Mouse (Mus musculus) layer of hippocampus, postnatal 14 days (tissue): ENCODE results near the gene Drosha. TPM values are rescaled to one million over a fixed set of nuclear protein-coding genes. Genes with fewer than 3 reads are reported as not detected.
"Not testable (repeated sequence)": the region's sequence is repeated elsewhere in the genome, so short reads cannot be mapped to it uniquely, and the experiment has no call there.

ENCODE experiments used
- DNase-seq, 2 experiments: peaks; one replicate each; pipeline ENCODE4 v3.0.0; 2021 to 2022; ENCODE audit warnings: low spot score in 2 of 2, mixed read lengths in 1 of 2
- microRNA-seq, 2 experiments: library from miRNA; unstranded; fragments of <30 nt; microRNA quantifications; one replicate each; pipeline ENCODE4 v1.2.0; 2021
- total RNA-seq, 2 experiments: library from RNA; stranded (reverse); gene quantifications; 2 replicates each; pipeline ENCODE4 v1.2.3; 2021

Gene Drosha
- total RNA-seq, 2 experiments from 2014 or later, result 82.3 to 87.7 TPM

- no peak for DNase-seq
Observed at GRCm38 (mm10) chr15:12923826-12924225, 99.2 kb downstream of the Drosha start.

- no peak for DNase-seq
Observed at GRCm38 (mm10) chr15:12931481-12931880, 106.9 kb downstream of the Drosha start.

GRCm38 (mm10) chr15:12936217-12936732, 111.7 kb downstream of the Drosha start:
- DNase-seq, result no peak

GRCm38 (mm10) chr15:12937326-12937725, 112.7 kb downstream of the Drosha start:
- DNase-seq, result not testable (repeated sequence)

- no peak for DNase-seq
Observed at GRCm38 (mm10) chr15:12941106-12941505, 116.5 kb downstream of the Drosha start.

GRCm38 (mm10) chr15:12941651-12942180, 117.1 kb downstream of the Drosha start:
- no peak for DNase-seq

- no peak for DNase-seq
Observed at GRCm38 (mm10) chr15:12942424-12942823, 117.8 kb downstream of the Drosha start.

- no peak for DNase-seq
Observed at GRCm38 (mm10) chr15:12958051-12958450, 133.4 kb downstream of the Drosha start.

GRCm38 (mm10) chr15:12962179-12962578, 137.6 kb downstream of the Drosha start:
- no peak for DNase-seq

GRCm38 (mm10) chr15:12965209-12965608, 140.6 kb downstream of the Drosha start:
- no peak for DNase-seq

GRCm38 (mm10) chr15:12968815-12969214, 144.2 kb downstream of the Drosha start:
- DNase-seq, result no peak

- peak in 1 of 2 experiments; percentile 8 for DNase-seq
Observed at GRCm38 (mm10) chr15:12972441-12972840, 147.8 kb downstream of the Drosha start.

Small RNA genes lying within 50 kb of the gene (microRNA-seq; reads per million reads assigned to microRNA genes)
- 0 reads per million in 2 experiments for gene Gm47288

Other genes with a start within 250 kb of the Drosha start
- 10 to 100 TPM; 44.2 to 47.2 TPM for gene Pdzd2, start 84.9 kb upstream of the Drosha start, total RNA-seq
- 10 to 100 TPM; 24.3 to 25.8 TPM for gene 6030458C11Rik, start 166 bp upstream of the Drosha start, total RNA-seq